Mouse (Mus musculus) E14TG2a.4 (cell line): ENCODE data around the gene Lelp1.

Experiments used
- CTCF ChIP-seq: conservative IDR thresholded peaks from 2 replicates; pipeline ENCODE4 v1.5.1; 2014; ENCODE audit warnings: low read length
- POU5F1 ChIP-seq: IDR thresholded peaks from 2 replicates; pipeline ENCODE4 v1.6.1; 2014; ENCODE audit warnings: low read length, borderline replicate concordance

- no peak for TF ChIP-seq CTCF
- no peak for TF ChIP-seq POU5F1
Measured at GRCm38 (mm10) chr3:92110790-92111189, 31.8 kb downstream of the Lelp1 start.
